Mouse (Mus musculus) liver, embryonic 12.5 days (tissue): ENCODE results near the gene Btbd18. TPM values are rescaled to one million over a fixed set of nuclear protein-coding genes. Genes with fewer than 3 reads are reported as not detected.
A peak's percentile ranks its signal among the peaks of the same experiment; 100 is the strongest.

Experiments used
- ATAC-seq: fragments of 200-750 bp; cut with Nextera tagmentation; 2 replicates; pipeline ENCODE4 v1.8.0; 2017; ENCODE audit warnings: moderate number of reproducible peaks, mild to moderate bottlenecking, moderate library complexity
- H3K27ac ChIP-seq: fragments of 300-500 bp; sonication (generic); 2 replicates; pipeline ENCODE4 v1.5.1; 2016; ENCODE audit warnings: mild to moderate bottlenecking
- H3K27me3 ChIP-seq: fragments of 300-500 bp; sonication (generic); replicated peaks from 2 replicates; pipeline ENCODE4 v1.6.1; 2016; ENCODE audit warnings: mild to moderate bottlenecking, moderate library complexity
- H3K36me3 ChIP-seq: fragments of 300-500 bp; sonication (generic); 2 replicates; pipeline ENCODE4 v1.6.1; 2016; ENCODE audit warnings: mild to moderate bottlenecking, moderate library complexity
- H3K4me1 ChIP-seq: fragments of 300-500 bp; sonication (generic); 2 replicates; pipeline ENCODE4 v1.6.1; 2016
- H3K4me2 ChIP-seq: fragments of 300-500 bp; sonication (generic); 2 replicates; pipeline ENCODE4 v1.6.1; 2016; ENCODE audit warnings: mild to moderate bottlenecking, moderate library complexity
- H3K4me3 ChIP-seq: fragments of 300-500 bp; sonication (generic); 2 replicates; pipeline ENCODE4 v1.5.1; 2016; ENCODE audit warnings: mild to moderate bottlenecking, moderate library complexity
- H3K9ac ChIP-seq: fragments of 300-500 bp; sonication (generic); 2 replicates; pipeline ENCODE4 v1.6.1; 2016; ENCODE audit warnings: mild to moderate bottlenecking, moderate library complexity
- H3K9me3 ChIP-seq: fragments of 300-500 bp; sonication (generic); replicated peaks from 2 replicates; pipeline ENCODE4 v1.6.1; 2016; ENCODE audit warnings: mild to moderate bottlenecking, moderate library complexity
- WGBS: fragments of 180-500 bp; shearing (Covaris S2); methylation state at CpG from one replicate; pipeline ENCODE4 v1.1.7; 2016; ENCODE audit not compliant: insufficient replicate concordance; 5-methylcytosine and 5-hydroxymethylcytosine counted together
- polyA plus RNA-seq: library from polyadenylated mRNA; unstranded; fragments of >200 nt; fragmentation: Nextera tagmentation; extraction: Ambion mirVana; gene quantifications from 2 replicates; pipeline ENCODE4 v1.2.1, GENCODE M21; 2016

The Btbd18 gene
- 0.04 and 0.10 TPM in 2 replicates for polyA plus RNA-seq

GRCm38 (mm10) chr2:84658806-84659205 lies at the start of gene Btbd18:
Gene Btbd18, plus strand, starts transcription at chr2:84659079.
- no peak within 1 kb of the TSS for H3K4me3 ChIP-seq
- whole genome bisulfite sequencing, result 86% methylated on average over 32 of the region's 32 CpGs

GRCm38 (mm10) chr2:84612764-84613163 lies 46.1 kb upstream of the Btbd18 start:
- H3K27ac ChIP-seq, result no peak overlapping the region
- 90% methylated on average over 6 of the region's 6 CpGs for WGBS
- no peak overlapping the region for H3K4me2 ChIP-seq
- H3K4me1 ChIP-seq, result peaks cover 6% of the 10 kb centered on the region; the same call in 1 of the 2 replicates
- no peaks in the 10 kb centered on the region for H3K9me3 ChIP-seq
- no peak overlapping the region for H3K9ac ChIP-seq
- H3K36me3 ChIP-seq, result peaks cover 94% of the 10 kb centered on the region
- ATAC-seq, result no peak
- no peaks in the 10 kb centered on the region for H3K27me3 ChIP-seq
- no peak overlapping the region for H3K4me3 ChIP-seq

More at GRCm38 (mm10) chr2:84658806-84659205, at the start of gene Btbd18:
- ATAC-seq, result no peak
- Histone ChIP-seq H3K36me3 (no peaks in the 10 kb centered on the region), H3K9ac (no peak within 1 kb of the TSS), H3K27me3 (no peaks in the 10 kb centered on the region), H3K4me1 (peaks cover 5% of the 10 kb centered on the region; the same call in 1 of the 2 replicates), H3K4me2 (no peak within 1 kb of the TSS), H3K27ac (peak within 1 kb of the TSS; percentile 41; the same call in 1 of the 2 replicates), H3K9me3 (no peaks in the 10 kb centered on the region)

- Histone ChIP-seq H3K4me3 (no peak overlapping the region), H3K36me3 (peaks cover 75% of the 10 kb centered on the region), H3K9ac (no peak overlapping the region), H3K4me2 (no peak overlapping the region), H3K9me3 (no peaks in the 10 kb centered on the region), H3K27ac (no peak overlapping the region), H3K27me3 (no peaks in the 10 kb centered on the region), H3K4me1 (peaks cover 14% of the 10 kb centered on the region)
- 50% methylated on average over 3 of the region's 3 CpGs for WGBS
- ATAC-seq, result peak; percentile 35; the same call in 1 of the 2 replicates
These were observed 41.0 kb upstream of the Btbd18 start for GRCm38 (mm10) chr2:84617637-84618515.

- WGBS, result 60% methylated on average over 2 of the region's 2 CpGs
- peaks cover 66% of the 10 kb centered on the region for H3K36me3 ChIP-seq
These were observed 40.0 kb upstream of the Btbd18 start for GRCm38 (mm10) chr2:84618914-84619313.

GRCm38 (mm10) chr2:84619646-84620340 lies 39.1 kb upstream of the Btbd18 start:
- Histone ChIP-seq H3K4me3 (no peak overlapping the region), H3K4me1 (peaks cover 31% of the 10 kb centered on the region), H3K4me2 (no peak overlapping the region), H3K27ac (no peak overlapping the region), H3K36me3 (peaks cover 64% of the 10 kb centered on the region), H3K27me3 (no peaks in the 10 kb centered on the region), H3K9me3 (no peaks in the 10 kb centered on the region), H3K9ac (no peak overlapping the region)
- 86% methylated on average over 21 of the region's 21 CpGs for WGBS
- no peak for ATAC-seq

More at GRCm38 (mm10) chr2:84618914-84619313, 40.0 kb upstream of the Btbd18 start:
- no peak overlapping the region for H3K27ac ChIP-seq
- ATAC-seq, result no peak
- H3K9me3 ChIP-seq, result no peaks in the 10 kb centered on the region
- H3K4me3 ChIP-seq, result no peak overlapping the region
- H3K4me2 ChIP-seq, result no peak overlapping the region
- H3K4me1 ChIP-seq, result peaks cover 24% of the 10 kb centered on the region
- no peaks in the 10 kb centered on the region for H3K27me3 ChIP-seq
- H3K9ac ChIP-seq, result no peak overlapping the region

- ATAC-seq, result no peak
- peaks cover 39% of the 10 kb centered on the region for H3K4me1 ChIP-seq
- no peak overlapping the region for H3K27ac ChIP-seq
- H3K27me3 ChIP-seq, result no peaks in the 10 kb centered on the region
- 69% methylated on average over 2 of the region's 2 CpGs for WGBS
- no peak overlapping the region for H3K4me3 ChIP-seq
- no peaks in the 10 kb centered on the region for H3K9me3 ChIP-seq
- peaks cover 37% of the 10 kb centered on the region for H3K36me3 ChIP-seq
- no peak overlapping the region for H3K4me2 ChIP-seq
- no peak overlapping the region for H3K9ac ChIP-seq
These were observed 36.2 kb upstream of the Btbd18 start for GRCm38 (mm10) chr2:84622668-84623067.

- WGBS, result 50% methylated on average over 3 of the region's 3 CpGs
- H3K4me2 ChIP-seq, result no peak overlapping the region
- H3K4me3 ChIP-seq, result no peak overlapping the region
- no peak overlapping the region for H3K27ac ChIP-seq
- no peak for ATAC-seq
- peaks cover 40% of the 10 kb centered on the region for H3K36me3 ChIP-seq
- H3K9me3 ChIP-seq, result no peaks in the 10 kb centered on the region
- H3K27me3 ChIP-seq, result no peaks in the 10 kb centered on the region
- H3K9ac ChIP-seq, result no peak overlapping the region
- peaks cover 42% of the 10 kb centered on the region for H3K4me1 ChIP-seq
These were observed 35.3 kb upstream of the Btbd18 start for GRCm38 (mm10) chr2:84623428-84624119.

GRCm38 (mm10) chr2:84624201-84624600 lies 34.7 kb upstream of the Btbd18 start:
- no peaks in the 10 kb centered on the region for H3K27me3 ChIP-seq
- peaks cover 34% of the 10 kb centered on the region for H3K36me3 ChIP-seq
- H3K4me1 ChIP-seq, result peaks cover 46% of the 10 kb centered on the region
- no peak overlapping the region for H3K4me2 ChIP-seq
- H3K27ac ChIP-seq, result no peak overlapping the region
- ATAC-seq, result no peak
- no peaks in the 10 kb centered on the region for H3K9me3 ChIP-seq
- H3K9ac ChIP-seq, result no peak overlapping the region
- 90% methylated on average over 17 of the region's 17 CpGs for WGBS
- H3K4me3 ChIP-seq, result no peak overlapping the region

GRCm38 (mm10) chr2:84626366-84626975 lies 32.4 kb upstream of the Btbd18 start:
- Histone ChIP-seq H3K4me1 (peaks cover 50% of the 10 kb centered on the region), H3K4me3 (no peak overlapping the region), H3K9me3 (no peaks in the 10 kb centered on the region), H3K27ac (no peak overlapping the region), H3K36me3 (peaks cover 16% of the 10 kb centered on the region; the same call in 1 of the 2 replicates), H3K4me2 (no peak overlapping the region), H3K27me3 (no peaks in the 10 kb centered on the region), H3K9ac (no peak overlapping the region)
- 73% methylated on average over 7 of the region's 7 CpGs for WGBS
- no peak for ATAC-seq

- Histone ChIP-seq H3K4me2 (no peak overlapping the region), H3K27ac (no peak overlapping the region)
These were observed 31.8 kb upstream of the Btbd18 start for GRCm38 (mm10) chr2:84627036-84627435.

GRCm38 (mm10) chr2:84632001-84632400 lies 26.9 kb upstream of the Btbd18 start:
- H3K4me2 ChIP-seq, result no peak overlapping the region
- H3K4me1 ChIP-seq, result peaks cover 68% of the 10 kb centered on the region
- no peak overlapping the region for H3K4me3 ChIP-seq
- H3K9me3 ChIP-seq, result no peaks in the 10 kb centered on the region
- no peak overlapping the region for H3K27ac ChIP-seq
- 90% methylated on average over 1 of the region's 1 CpGs for WGBS
- H3K27me3 ChIP-seq, result no peaks in the 10 kb centered on the region
- H3K9ac ChIP-seq, result no peak overlapping the region
- H3K36me3 ChIP-seq, result peaks cover 3% of the 10 kb centered on the region; the same call in 1 of the 2 replicates
- no peak for ATAC-seq

More at GRCm38 (mm10) chr2:84627036-84627435, 31.8 kb upstream of the Btbd18 start:
- ATAC-seq, result no peak
- 69% methylated on average over 3 of the region's 3 CpGs for WGBS
- H3K9me3 ChIP-seq, result no peaks in the 10 kb centered on the region
- no peaks in the 10 kb centered on the region for H3K27me3 ChIP-seq
- H3K4me1 ChIP-seq, result peaks cover 56% of the 10 kb centered on the region
- H3K36me3 ChIP-seq, result peaks cover 15% of the 10 kb centered on the region; the same call in 1 of the 2 replicates
- H3K9ac ChIP-seq, result no peak overlapping the region
- no peak overlapping the region for H3K4me3 ChIP-seq
